Mouse (Mus musculus) hindbrain, embryonic 15.5 days (tissue): ENCODE measurements at regions not wholly inside any gene's neighbourhood (a gene's known extent, or its start where the extent isn't known, plus 50 kb on each side); places are given as distances from the start of the nearest gene placed in this dataset.

ENCODE experiments used
- ATAC-seq: fragments of 200-750 bp; cut with Nextera tagmentation; 2 replicates; pipeline ENCODE4 v1.8.0; 2017; ENCODE audit warnings: low read depth, moderate number of reproducible peaks, moderate TSS enrichment; ENCODE audit not compliant: low FRiP score
- H3K27ac ChIP-seq: fragments of 300-500 bp; sonication (generic); replicated peaks from 2 replicates; pipeline ENCODE4 v1.5.1; 2015; ENCODE audit warnings: mild to moderate bottlenecking, inconsistent platforms
- H3K27me3 ChIP-seq: fragments of 300-500 bp; sonication (generic); 2 replicates; pipeline ENCODE4 v1.6.1; 2015; ENCODE audit warnings: control low read depth, inconsistent platforms
- H3K36me3 ChIP-seq: fragments of 300-500 bp; sonication (generic); 2 replicates; pipeline ENCODE4 v1.6.1; 2015; ENCODE audit warnings: control low read depth, inconsistent platforms
- H3K4me1 ChIP-seq: fragments of 300-500 bp; sonication (generic); replicated peaks from 2 replicates; pipeline ENCODE4 v1.6.1; 2015; ENCODE audit warnings: control low read depth, inconsistent platforms
- H3K4me2 ChIP-seq: fragments of 300-500 bp; sonication (generic); 2 replicates; pipeline ENCODE4 v1.6.1; 2015; ENCODE audit warnings: moderate library complexity, mild to moderate bottlenecking, inconsistent platforms
- H3K4me3 ChIP-seq: fragments of 300-500 bp; sonication (generic); 2 replicates; pipeline ENCODE4 v1.5.1; 2015; ENCODE audit warnings: mild to moderate bottlenecking, inconsistent platforms
- H3K9ac ChIP-seq: fragments of 300-500 bp; sonication (generic); 2 replicates; pipeline ENCODE4 v1.6.1; 2015; ENCODE audit warnings: inconsistent platforms
- H3K9me3 ChIP-seq: fragments of 300-500 bp; sonication (generic); 2 replicates; pipeline ENCODE4 v1.6.1; 2016; ENCODE audit warnings: control low read depth, inconsistent platforms
- WGBS: fragments of 180-500 bp; shearing (Covaris S2); methylation state at CpG from one replicate; pipeline ENCODE4 v1.1.7; 2015; 5-methylcytosine and 5-hydroxymethylcytosine counted together

- H3K36me3 ChIP-seq, result no peaks in the 10 kb centered on the region
- H3K27me3 ChIP-seq, result no peaks in the 10 kb centered on the region
- WGBS, result 91% methylated on average over 2 of the region's 2 CpGs
- no peaks in the 10 kb centered on the region for H3K4me1 ChIP-seq
- H3K4me2 ChIP-seq, result no peak overlapping the region
- no peak for ATAC-seq
- no peak overlapping the region for H3K27ac ChIP-seq
- H3K4me3 ChIP-seq, result no peak overlapping the region
- H3K9ac ChIP-seq, result no peak overlapping the region
- H3K9me3 ChIP-seq, result no peaks in the 10 kb centered on the region
These were observed 882.8 kb downstream of the Tecrl start for GRCm38 (mm10) chr5:82472146-82472545.

- Histone ChIP-seq H3K4me3 (no peak overlapping the region), H3K9ac (no peak overlapping the region), H3K36me3 (no peaks in the 10 kb centered on the region), H3K9me3 (no peaks in the 10 kb centered on the region), H3K27me3 (no peaks in the 10 kb centered on the region), H3K4me2 (no peak overlapping the region), H3K27ac (no peak overlapping the region), H3K4me1 (no peaks in the 10 kb centered on the region)
- 92% methylated on average over 2 of the region's 2 CpGs for WGBS
- no peak for ATAC-seq
These were observed 890.7 kb downstream of the Tecrl start for GRCm38 (mm10) chr5:82464272-82464671.

- Histone ChIP-seq H3K4me1 (no peaks in the 10 kb centered on the region), H3K4me3 (no peak overlapping the region), H3K27ac (no peak overlapping the region), H3K27me3 (no peaks in the 10 kb centered on the region), H3K9me3 (no peaks in the 10 kb centered on the region), H3K9ac (no peak overlapping the region), H3K36me3 (no peaks in the 10 kb centered on the region), H3K4me2 (no peak overlapping the region)
- ATAC-seq, result no peak
- 60% methylated on average over 4 of the region's 4 CpGs for WGBS
These were observed 913.7 kb downstream of the Tecrl start for GRCm38 (mm10) chr5:82441288-82441687.

- ATAC-seq, result no peak
- no peaks in the 10 kb centered on the region for H3K36me3 ChIP-seq
- 84% methylated on average over 2 of the region's 2 CpGs for WGBS
These were observed 914.9 kb downstream of the Tecrl start for GRCm38 (mm10) chr5:82440126-82440525.

GRCm38 (mm10) chr5:82420396-82420795 is 934.6 kb downstream of the Tecrl start:
- Histone ChIP-seq H3K4me2 (no peak overlapping the region), H3K27ac (no peak overlapping the region), H3K9ac (no peak overlapping the region), H3K9me3 (no peaks in the 10 kb centered on the region), H3K36me3 (no peaks in the 10 kb centered on the region), H3K4me3 (no peak overlapping the region), H3K4me1 (no peaks in the 10 kb centered on the region), H3K27me3 (no peaks in the 10 kb centered on the region)
- ATAC-seq, result no peak

More at GRCm38 (mm10) chr5:82440126-82440525, 914.9 kb downstream of the Tecrl start:
- Histone ChIP-seq H3K9ac (no peak overlapping the region), H3K27me3 (no peaks in the 10 kb centered on the region), H3K4me2 (no peak overlapping the region), H3K9me3 (no peaks in the 10 kb centered on the region), H3K4me1 (no peaks in the 10 kb centered on the region), H3K4me3 (no peak overlapping the region), H3K27ac (no peak overlapping the region)

- no peaks in the 10 kb centered on the region for H3K4me1 ChIP-seq
- no peak overlapping the region for H3K27ac ChIP-seq
- H3K4me2 ChIP-seq, result no peak overlapping the region
- H3K36me3 ChIP-seq, result no peaks in the 10 kb centered on the region
- no peaks in the 10 kb centered on the region for H3K27me3 ChIP-seq
- ATAC-seq, result no peak
- no peak overlapping the region for H3K9ac ChIP-seq
- no peak overlapping the region for H3K4me3 ChIP-seq
- WGBS, result 51% methylated on average over 5 of the region's 5 CpGs
- no peaks in the 10 kb centered on the region for H3K9me3 ChIP-seq
These were observed 958.3 kb downstream of the Tecrl start for GRCm38 (mm10) chr5:82396632-82397234.

GRCm38 (mm10) chr5:82361624-82362023 is 993.4 kb downstream of the Tecrl start:
- H3K36me3 ChIP-seq, result no peaks in the 10 kb centered on the region
- no peak overlapping the region for H3K4me2 ChIP-seq
- no peaks in the 10 kb centered on the region for H3K27me3 ChIP-seq
- 75% methylated on average over 3 of the region's 3 CpGs for WGBS
- H3K4me3 ChIP-seq, result no peak overlapping the region
- ATAC-seq, result no peak
- no peaks in the 10 kb centered on the region for H3K4me1 ChIP-seq
- H3K9me3 ChIP-seq, result no peaks in the 10 kb centered on the region
- no peak overlapping the region for H3K27ac ChIP-seq
- no peak overlapping the region for H3K9ac ChIP-seq

GRCm38 (mm10) chr5:82356336-82356735 is 998.7 kb downstream of the Tecrl start:
- no peaks in the 10 kb centered on the region for H3K27me3 ChIP-seq
- H3K9ac ChIP-seq, result no peak overlapping the region
- H3K27ac ChIP-seq, result no peak overlapping the region
- no peaks in the 10 kb centered on the region for H3K36me3 ChIP-seq
- no peak overlapping the region for H3K4me3 ChIP-seq
- H3K9me3 ChIP-seq, result no peaks in the 10 kb centered on the region
- H3K4me2 ChIP-seq, result no peak overlapping the region
- H3K4me1 ChIP-seq, result no peaks in the 10 kb centered on the region
- ATAC-seq, result no peak
- 86% methylated on average over 5 of the region's 5 CpGs for WGBS

GRCm38 (mm10) chr5:82351089-82351488 is 1003.9 kb downstream of the Tecrl start:
- Histone ChIP-seq H3K4me1 (no peaks in the 10 kb centered on the region; the same call in 1 of the 2 replicates), H3K9me3 (no peaks in the 10 kb centered on the region), H3K4me2 (no peak overlapping the region), H3K4me3 (no peak overlapping the region), H3K27me3 (no peaks in the 10 kb centered on the region), H3K36me3 (no peaks in the 10 kb centered on the region), H3K27ac (no peak overlapping the region), H3K9ac (no peak overlapping the region)
- 93% methylated on average over 2 of the region's 2 CpGs for WGBS
- no peak for ATAC-seq

GRCm38 (mm10) chr5:82346672-82347071 is 1008.3 kb downstream of the Tecrl start:
- no peak overlapping the region for H3K4me3 ChIP-seq
- no peaks in the 10 kb centered on the region for H3K9me3 ChIP-seq
- no peak overlapping the region for H3K9ac ChIP-seq
- no peaks in the 10 kb centered on the region; the same call in 1 of the 2 replicates for H3K4me1 ChIP-seq
- ATAC-seq, result peak; percentile 71; the same call in 1 of the 2 replicates
- no peak overlapping the region for H3K4me2 ChIP-seq
- no peaks in the 10 kb centered on the region for H3K27me3 ChIP-seq
- no peak overlapping the region for H3K27ac ChIP-seq
- WGBS, result 6% methylated on average over 7 of the region's 7 CpGs
- H3K36me3 ChIP-seq, result no peaks in the 10 kb centered on the region

- Histone ChIP-seq H3K4me2 (no peak overlapping the region), H3K9ac (no peak overlapping the region), H3K4me1 (no peaks in the 10 kb centered on the region), H3K9me3 (no peaks in the 10 kb centered on the region), H3K27me3 (no peaks in the 10 kb centered on the region), H3K36me3 (no peaks in the 10 kb centered on the region), H3K4me3 (no peak overlapping the region), H3K27ac (no peak overlapping the region)
- 84% methylated on average over 4 of the region's 4 CpGs for WGBS
- no peak for ATAC-seq
These were observed 1030.6 kb downstream of the Tecrl start for GRCm38 (mm10) chr5:82324354-82324753.

- no peak overlapping the region for H3K4me2 ChIP-seq
These were observed 1035.2 kb downstream of the Tecrl start for GRCm38 (mm10) chr5:82319709-82320333.

GRCm38 (mm10) chr5:82312054-82312453 is 1042.9 kb downstream of the Tecrl start:
- Histone ChIP-seq H3K4me2 (peak overlapping the region; percentile 24), H3K9me3 (no peaks in the 10 kb centered on the region)
- ATAC-seq, result no peak

More at GRCm38 (mm10) chr5:82319709-82320333, 1035.2 kb downstream of the Tecrl start:
- Histone ChIP-seq H3K36me3 (no peaks in the 10 kb centered on the region), H3K9me3 (no peaks in the 10 kb centered on the region), H3K27me3 (no peaks in the 10 kb centered on the region), H3K9ac (no peak overlapping the region), H3K27ac (no peak overlapping the region), H3K4me3 (no peak overlapping the region), H3K4me1 (no peaks in the 10 kb centered on the region)
- WGBS, result 87% methylated on average over 1 of the region's 1 CpGs
- ATAC-seq, result no peak

More at GRCm38 (mm10) chr5:82312054-82312453, 1042.9 kb downstream of the Tecrl start:
- H3K27ac ChIP-seq, result no peak overlapping the region
- no peak overlapping the region for H3K4me3 ChIP-seq
- 19% methylated on average over 6 of the region's 6 CpGs for whole genome bisulfite sequencing
- H3K27me3 ChIP-seq, result no peaks in the 10 kb centered on the region
- H3K9ac ChIP-seq, result no peak overlapping the region
- 0 out of 2 replicates have a peak, but pooled peaks cover 3% of the 10 kb centered on the region for H3K4me1 ChIP-seq
- no peaks in the 10 kb centered on the region for H3K36me3 ChIP-seq
